Mouse (Mus musculus): ENCODE results near the gene Tbl1x. TPM values are rescaled to one million over a fixed set of nuclear protein-coding genes. Genes with fewer than 3 reads are reported as not detected.

Tbl1x gene
- polyA plus RNA-seq, 1 experiment: 30.0 TPM

DNA sequence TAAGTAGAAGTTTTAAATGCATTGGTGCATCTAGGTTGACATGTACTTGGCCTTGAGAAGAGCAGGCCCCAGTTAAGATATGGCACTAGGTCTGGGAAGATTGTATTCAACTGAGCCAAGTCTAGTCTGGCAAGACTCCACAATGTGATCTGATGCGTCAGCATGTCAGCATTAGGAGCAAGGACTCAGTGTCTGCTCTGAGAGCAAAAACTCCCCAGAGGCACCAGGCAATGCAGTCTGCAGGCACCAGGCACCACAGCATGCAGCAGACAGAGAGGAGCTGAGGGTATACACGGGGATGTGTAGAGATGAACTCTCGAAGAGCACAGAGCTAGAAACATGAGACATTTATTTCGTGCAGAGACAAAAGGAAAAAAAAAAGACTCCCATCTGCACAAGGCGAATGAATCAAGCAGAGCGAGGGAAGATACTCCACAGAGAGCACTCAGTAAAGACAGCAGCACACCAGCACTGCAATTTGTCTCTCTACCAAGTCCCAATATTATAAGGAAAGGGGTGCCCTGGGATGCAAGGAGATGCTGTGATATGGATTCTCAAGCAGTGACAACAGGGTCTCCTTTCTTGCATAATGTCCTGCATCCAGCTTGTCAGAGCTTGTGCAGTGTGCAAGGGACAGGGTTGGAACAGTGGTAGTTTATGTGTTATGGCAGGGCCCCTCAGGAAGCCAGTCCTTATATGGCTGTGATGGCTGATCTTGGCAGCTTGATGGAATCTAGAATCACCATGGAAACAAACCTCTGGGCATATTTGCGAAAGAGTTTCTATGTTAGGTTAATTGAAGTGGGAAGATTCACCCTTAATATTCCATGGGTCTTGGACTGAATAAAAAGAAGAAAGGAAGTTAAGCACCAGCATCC, 22.7 kb upstream of the Tbl1x start:
- Histone ChIP-seq H3K27ac (ENCODE audit: control insufficient read depth, insufficient read depth, low read length) (no peak overlapping the region), H3K36me3 (ENCODE audit: control insufficient read depth, insufficient read depth, low read length) (no peaks in the 10 kb centered on the region), H3K4me1 (replicated peaks; ENCODE audit: control insufficient read depth, insufficient read depth, low read length) (no peaks in the 10 kb centered on the region), H3K4me3 (ENCODE audit: control insufficient read depth, insufficient read depth, low read length) (no peak overlapping the region), H3K27me3 (ENCODE audit: control insufficient read depth, insufficient read depth, low read length) (no peaks in the 10 kb centered on the region)
- WGBS: 93% methylated on average over 7 of the region's 7 CpGs
- DNase-seq: no peak
- TF ChIP-seq POLR2A (IDR thresholded peaks at IDR 0.05; ENCODE audit: control insufficient read depth, extremely low read depth, insufficient read depth, low read length, poor library complexity): no peak
- no peak for TF ChIP-seq CTCF (IDR thresholded peaks at IDR 0.05; ENCODE audit: borderline replicate concordance, control insufficient read depth, extremely low read depth, insufficient read depth, low read length, poor library complexity)

DNA sequence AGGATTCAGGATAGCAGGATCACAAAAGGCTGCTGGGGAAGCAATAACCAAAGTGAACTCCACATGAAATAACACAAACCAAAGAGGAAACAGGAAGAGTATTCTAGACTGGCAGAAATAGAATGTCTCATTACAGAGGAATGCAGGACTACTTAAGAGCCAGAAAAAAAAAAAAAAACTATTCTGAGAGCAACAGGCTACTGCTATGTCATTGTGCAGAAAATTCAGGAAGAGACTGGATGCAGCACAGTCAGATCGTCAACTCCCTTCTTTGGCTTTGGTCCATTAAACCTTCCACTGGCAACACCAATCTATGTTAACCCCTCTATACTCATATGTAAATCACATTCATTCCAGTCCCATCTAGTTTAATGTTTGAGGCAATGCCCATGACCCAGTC, 20.7 kb upstream of the Tbl1x start:
- H3K27ac ChIP-seq (ENCODE audit: control insufficient read depth, insufficient read depth, low read length): no peak overlapping the region
- TF ChIP-seq POLR2A (IDR thresholded peaks at IDR 0.05; ENCODE audit: control insufficient read depth, extremely low read depth, insufficient read depth, low read length, poor library complexity) (no peak), CTCF (IDR thresholded peaks at IDR 0.05; ENCODE audit: borderline replicate concordance, control insufficient read depth, extremely low read depth, insufficient read depth, low read length, poor library complexity) (no peak)
- H3K4me3 ChIP-seq (ENCODE audit: control insufficient read depth, insufficient read depth, low read length): no peak overlapping the region
- no peak for DNase-seq
- no peaks in the 10 kb centered on the region for H3K4me1 ChIP-seq (replicated peaks; ENCODE audit: control insufficient read depth, insufficient read depth, low read length)
- WGBS: 38% methylated on average over 1 of the region's 1 CpGs
- no peaks in the 10 kb centered on the region for H3K36me3 ChIP-seq (ENCODE audit: control insufficient read depth, insufficient read depth, low read length)
- H3K27me3 ChIP-seq (ENCODE audit: control insufficient read depth, insufficient read depth, low read length): no peaks in the 10 kb centered on the region

DNA sequence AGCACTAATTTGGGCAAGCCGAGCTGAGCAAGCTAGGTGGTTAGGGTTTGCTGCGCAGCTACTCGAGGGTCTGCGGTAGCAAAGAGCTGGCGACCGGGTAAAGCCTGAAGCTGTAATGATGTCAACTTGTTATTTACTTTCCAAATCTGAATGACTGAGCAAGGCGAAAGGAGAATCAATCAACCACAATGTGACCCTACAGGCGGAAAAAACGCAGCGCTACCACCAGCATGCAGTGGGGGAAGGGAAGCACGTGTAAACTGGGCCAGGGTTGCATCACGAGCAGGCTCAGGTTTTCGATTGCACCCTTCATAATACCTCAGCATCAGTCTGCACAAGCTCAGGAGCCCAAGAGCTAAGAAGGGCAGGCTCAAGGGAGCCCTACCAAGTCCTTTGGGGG, 1.7 kb upstream of the Tbl1x start:
- TF ChIP-seq CTCF (IDR thresholded peaks at IDR 0.05; ENCODE audit: borderline replicate concordance, control insufficient read depth, extremely low read depth, insufficient read depth, low read length, poor library complexity) (no peak), POLR2A (IDR thresholded peaks at IDR 0.05; ENCODE audit: control insufficient read depth, extremely low read depth, insufficient read depth, low read length, poor library complexity) (no peak)

DNA sequence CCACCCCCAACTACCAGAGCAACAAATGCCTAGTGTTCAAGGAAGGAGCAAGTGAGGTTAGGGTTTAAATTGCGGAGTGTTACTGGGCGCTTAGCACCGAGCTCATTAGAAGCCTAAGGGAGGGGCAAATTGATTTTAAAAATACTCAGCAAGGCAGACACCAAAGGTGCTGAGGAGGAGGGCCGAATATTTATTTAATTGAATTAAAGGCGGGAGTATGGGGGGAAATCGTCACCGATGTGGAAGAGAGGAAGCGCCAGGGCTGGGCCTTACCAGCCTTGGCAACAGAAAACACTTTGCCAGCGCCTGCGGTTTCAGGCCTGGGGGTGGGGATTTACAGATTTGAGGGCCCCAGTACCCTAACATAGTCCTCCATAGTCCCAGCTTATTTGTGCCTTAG, 1.0 kb upstream of the Tbl1x start:
- peak; percentile 38 for DNase-seq
- Histone ChIP-seq H3K4me1 (replicated peaks; ENCODE audit: control insufficient read depth, insufficient read depth, low read length) (peaks cover 15% of the 10 kb centered on the region), H3K4me3 (ENCODE audit: control insufficient read depth, insufficient read depth, low read length) (peak overlapping the region; percentile 84), H3K36me3 (ENCODE audit: control insufficient read depth, insufficient read depth, low read length) (no peaks in the 10 kb centered on the region), H3K27me3 (ENCODE audit: control insufficient read depth, insufficient read depth, low read length) (no peaks in the 10 kb centered on the region), H3K27ac (ENCODE audit: control insufficient read depth, insufficient read depth, low read length) (peak overlapping the region; percentile 96)
- TF ChIP-seq POLR2A (IDR thresholded peaks at IDR 0.05; ENCODE audit: control insufficient read depth, extremely low read depth, insufficient read depth, low read length, poor library complexity): no peak
- TF ChIP-seq CTCF (IDR thresholded peaks at IDR 0.05; ENCODE audit: borderline replicate concordance, control insufficient read depth, extremely low read depth, insufficient read depth, low read length, poor library complexity): no peak
- WGBS: under 1% methylated on average over 10 of the region's 10 CpGs

More for the DNA sequence above, 1.7 kb upstream of the Tbl1x start:
- 4% methylated on average over 13 of the region's 13 CpGs for WGBS
- DNase-seq: peak; percentile 82
- Histone ChIP-seq H3K27ac (ENCODE audit: control insufficient read depth, insufficient read depth, low read length) (peak overlapping the region; percentile 96), H3K4me3 (ENCODE audit: control insufficient read depth, insufficient read depth, low read length) (peak overlapping the region; percentile 16), H3K27me3 (ENCODE audit: control insufficient read depth, insufficient read depth, low read length) (no peaks in the 10 kb centered on the region), H3K36me3 (ENCODE audit: control insufficient read depth, insufficient read depth, low read length) (no peaks in the 10 kb centered on the region), H3K4me1 (replicated peaks; ENCODE audit: control insufficient read depth, insufficient read depth, low read length) (peaks cover 15% of the 10 kb centered on the region)

DNA sequence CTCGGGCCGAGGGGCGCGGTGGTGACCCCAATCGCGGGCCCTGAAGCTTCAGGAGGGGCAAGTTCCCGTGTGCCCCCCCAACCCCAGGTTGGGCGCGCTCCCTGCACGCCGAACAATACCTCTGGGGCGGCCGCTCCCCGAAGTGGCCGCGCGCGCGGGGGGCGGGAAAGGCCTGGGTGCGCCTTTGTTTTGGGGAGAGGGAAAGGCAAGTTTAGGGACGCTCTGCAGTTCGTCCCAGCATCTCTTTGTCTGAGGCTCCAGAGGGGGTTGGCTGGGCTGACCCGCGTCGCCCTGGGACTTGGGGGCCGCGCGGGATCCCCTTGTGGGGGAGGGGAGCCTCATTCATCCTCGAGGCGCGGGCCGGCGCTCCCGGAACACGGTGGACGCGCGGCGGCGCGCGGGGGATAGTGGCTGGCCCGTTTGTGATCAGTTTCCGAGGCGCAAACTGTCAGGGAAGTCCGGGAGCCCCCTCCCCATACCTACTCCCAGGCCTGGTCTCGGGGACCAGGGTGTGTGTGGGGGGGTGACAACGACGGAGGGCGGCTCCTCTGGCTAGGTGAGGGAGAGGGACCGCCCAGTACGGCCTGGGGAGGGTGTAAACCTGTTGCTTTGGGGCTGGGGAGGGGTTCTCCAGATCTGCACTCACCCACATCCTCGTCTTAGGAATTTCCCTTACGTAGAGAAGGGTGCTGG, 634 bp downstream of the Tbl1x start:
- peak; percentile 45 for DNase-seq
- Histone ChIP-seq H3K4me3 (ENCODE audit: control insufficient read depth, insufficient read depth, low read length) (peak overlapping the region; percentile 84), H3K27me3 (ENCODE audit: control insufficient read depth, insufficient read depth, low read length) (no peaks in the 10 kb centered on the region), H3K36me3 (ENCODE audit: control insufficient read depth, insufficient read depth, low read length) (no peaks in the 10 kb centered on the region), H3K27ac (ENCODE audit: control insufficient read depth, insufficient read depth, low read length) (peak overlapping the region; percentile 40), H3K4me1 (replicated peaks; ENCODE audit: control insufficient read depth, insufficient read depth, low read length) (peaks cover 14% of the 10 kb centered on the region)
- under 1% methylated on average over 51 of the region's 55 CpGs for WGBS
- no peak for TF ChIP-seq CTCF (IDR thresholded peaks at IDR 0.05; ENCODE audit: borderline replicate concordance, control insufficient read depth, extremely low read depth, insufficient read depth, low read length, poor library complexity)
- no peak for TF ChIP-seq POLR2A (IDR thresholded peaks at IDR 0.05; ENCODE audit: control insufficient read depth, extremely low read depth, insufficient read depth, low read length, poor library complexity)

DNA sequence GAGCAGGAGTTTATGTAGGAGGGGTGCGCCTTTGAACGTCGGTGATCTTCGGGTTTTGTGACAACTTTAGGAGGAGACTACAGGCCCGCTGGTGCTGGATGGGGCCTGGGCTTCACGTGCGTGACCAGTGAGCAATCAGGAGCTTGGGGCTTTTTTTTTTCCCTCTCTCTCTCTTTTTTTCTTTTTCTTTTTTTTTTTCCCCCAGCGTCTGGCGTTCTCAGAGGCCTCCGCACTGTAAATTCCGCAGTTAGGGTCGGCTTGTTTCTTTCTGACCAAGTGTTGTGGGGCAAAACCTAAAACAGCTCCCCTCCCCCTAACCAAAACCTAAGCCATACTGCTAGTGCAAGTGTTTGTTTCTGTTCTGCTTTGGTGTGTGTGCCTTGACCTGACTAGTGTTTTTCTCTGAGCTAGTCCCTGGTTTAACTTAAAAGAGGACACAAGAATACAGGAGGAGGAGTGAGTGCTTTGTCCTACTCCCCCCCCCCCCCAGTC, 1.2 kb downstream of the Tbl1x start:
- H3K27me3 ChIP-seq (ENCODE audit: control insufficient read depth, insufficient read depth, low read length): no peaks in the 10 kb centered on the region
- whole genome bisulfite sequencing: 4% methylated on average over 12 of the region's 12 CpGs
- DNase-seq: no peak
- TF ChIP-seq POLR2A (IDR thresholded peaks at IDR 0.05; ENCODE audit: control insufficient read depth, extremely low read depth, insufficient read depth, low read length, poor library complexity) (no peak), CTCF (IDR thresholded peaks at IDR 0.05; ENCODE audit: borderline replicate concordance, control insufficient read depth, extremely low read depth, insufficient read depth, low read length, poor library complexity) (no peak)
- peaks cover 14% of the 10 kb centered on the region for H3K4me1 ChIP-seq (replicated peaks; ENCODE audit: control insufficient read depth, insufficient read depth, low read length)
- peak overlapping the region; percentile 84 for H3K4me3 ChIP-seq (ENCODE audit: control insufficient read depth, insufficient read depth, low read length)
- H3K36me3 ChIP-seq (ENCODE audit: control insufficient read depth, insufficient read depth, low read length): no peaks in the 10 kb centered on the region
- H3K27ac ChIP-seq (ENCODE audit: control insufficient read depth, insufficient read depth, low read length): no peak overlapping the region; the same call in 1 of the 2 replicates

Data from thymus, adult 2 months (tissue).